Mouse (Mus musculus) adrenal gland, postnatal 14 days (tissue): Measurements from ENCODE around the gene Dctn2. TPM values are rescaled to one million over a fixed set of nuclear protein-coding genes. Genes with fewer than 3 reads are reported as not detected.
A peak's percentile ranks its signal among the peaks of the same experiment; 100 is the strongest.
"Not testable (repeated sequence)": the region's sequence is repeated elsewhere in the genome, so short reads cannot be mapped to it uniquely, and the experiment has no call there.

Experiments used
- DNase-seq: peaks from one replicate; pipeline ENCODE4 v3.0.0; 2021; ENCODE audit warnings: mixed read lengths
- total RNA-seq: library from RNA; stranded (reverse); gene quantifications from 2 replicates; pipeline ENCODE4 v1.2.3, GENCODE M21; 2021

Dctn2 gene
- total RNA-seq, 1 experiment from 2014 or later = 142 TPM

DNA sequence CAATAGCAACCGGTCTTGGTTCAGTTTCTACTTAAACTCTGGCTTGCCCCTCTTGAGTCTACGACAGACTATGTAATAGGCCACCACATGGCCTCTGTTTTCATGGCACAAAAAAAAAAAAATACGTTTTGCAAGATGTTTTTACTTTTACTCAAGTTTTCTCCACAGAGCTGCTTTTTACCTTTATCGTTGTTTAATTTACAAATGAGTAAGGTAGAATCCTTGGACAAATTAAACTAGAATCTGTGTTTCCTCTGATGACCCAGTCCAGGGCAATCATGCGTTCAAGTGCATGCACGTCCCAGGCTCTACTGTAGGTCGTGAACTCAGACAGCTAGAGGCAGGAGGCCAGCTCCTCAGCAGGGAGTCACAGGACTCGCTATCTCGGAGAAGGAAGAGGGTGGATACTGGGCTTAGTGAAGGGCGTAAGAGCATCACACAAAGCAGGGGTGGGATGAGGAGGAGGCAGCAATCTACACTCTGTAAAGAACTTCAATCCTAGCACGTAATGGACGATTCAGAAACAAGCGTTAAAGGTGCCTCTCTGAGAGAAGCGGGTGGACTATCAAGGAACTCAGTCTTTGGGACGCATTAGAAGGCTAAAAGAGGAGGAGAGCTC, 23.5 kb downstream of the Dctn2 start:
- DNase-seq = peak; percentile 71

DNA sequence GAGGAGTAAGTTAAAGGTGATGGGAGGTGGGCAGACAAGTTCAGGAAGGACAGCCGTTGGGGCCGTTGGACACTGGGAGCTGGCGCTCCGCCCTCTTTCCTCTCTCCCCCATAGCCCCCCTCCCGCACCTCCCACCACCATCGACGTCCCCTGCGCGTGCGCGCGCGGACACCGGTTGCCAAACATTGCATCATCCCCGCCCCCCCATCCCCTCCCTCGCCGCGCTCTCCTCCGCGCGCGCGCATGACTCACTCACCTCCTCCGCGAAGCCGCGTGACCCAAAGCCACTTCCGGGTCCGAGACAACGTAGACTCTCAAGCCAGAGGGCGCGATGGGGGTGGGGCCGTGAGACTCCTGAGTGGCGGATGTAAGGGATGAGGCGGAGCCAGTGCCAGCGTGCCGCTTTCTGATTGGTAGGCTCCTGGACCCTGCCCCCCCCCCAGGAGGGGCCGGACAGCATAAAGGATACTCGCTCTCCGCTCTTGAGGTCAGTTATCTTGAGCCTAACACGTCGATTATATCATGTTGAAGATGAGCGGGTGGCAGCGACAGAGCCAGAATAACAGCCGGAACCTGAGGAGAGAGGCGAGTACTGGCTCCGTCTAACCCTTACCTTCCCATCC, 24.2 kb downstream of the Dctn2 start:
- DNase-seq = peak; percentile 100

DNA sequence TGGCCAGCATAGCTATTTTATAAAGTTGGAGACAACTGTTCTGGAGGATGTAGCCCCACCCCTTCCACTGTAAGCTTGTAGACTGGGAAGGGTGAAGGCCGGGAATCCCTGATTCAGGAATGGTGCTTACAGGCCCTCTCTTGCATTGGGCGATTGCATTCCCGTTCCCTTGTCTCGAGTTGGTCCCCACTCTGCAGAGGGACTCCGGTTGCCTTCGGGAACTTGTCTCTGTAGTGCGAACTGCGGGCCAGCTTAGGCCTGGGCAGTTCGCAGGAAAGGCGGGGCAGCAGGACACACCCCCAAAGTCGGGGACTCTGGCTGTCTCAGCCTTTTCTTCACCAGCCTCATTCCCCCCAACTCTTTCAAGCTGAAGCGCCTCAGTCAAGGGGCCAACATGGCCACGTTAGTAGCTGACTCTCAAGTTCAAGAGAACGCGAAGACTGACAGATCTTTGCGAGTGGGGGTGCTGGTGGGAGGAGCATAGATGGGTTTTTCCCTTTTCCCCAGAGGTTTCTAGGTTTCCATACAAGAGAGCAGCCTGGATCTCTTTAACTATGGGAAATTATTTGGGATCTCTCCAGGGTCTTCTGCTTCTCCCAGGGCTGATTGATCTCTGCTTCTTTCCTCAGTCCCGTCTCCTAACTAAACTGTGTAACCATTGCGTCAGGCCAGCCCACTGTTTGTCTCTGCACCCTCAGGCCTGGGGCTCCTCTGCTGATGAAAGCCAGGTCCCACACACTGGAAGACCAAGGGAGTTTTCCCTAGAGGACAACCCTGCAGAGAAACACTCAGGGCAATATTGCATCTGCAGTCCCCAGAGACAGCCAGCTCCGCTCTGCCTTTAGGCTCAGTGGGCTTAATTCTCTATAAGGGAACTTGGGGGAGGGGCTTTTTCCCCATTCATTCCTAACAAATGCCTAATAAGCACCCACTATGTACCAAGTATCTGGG, 25.0 kb downstream of the Dctn2 start:
- peak; percentile 78 for DNase-seq

DNA sequence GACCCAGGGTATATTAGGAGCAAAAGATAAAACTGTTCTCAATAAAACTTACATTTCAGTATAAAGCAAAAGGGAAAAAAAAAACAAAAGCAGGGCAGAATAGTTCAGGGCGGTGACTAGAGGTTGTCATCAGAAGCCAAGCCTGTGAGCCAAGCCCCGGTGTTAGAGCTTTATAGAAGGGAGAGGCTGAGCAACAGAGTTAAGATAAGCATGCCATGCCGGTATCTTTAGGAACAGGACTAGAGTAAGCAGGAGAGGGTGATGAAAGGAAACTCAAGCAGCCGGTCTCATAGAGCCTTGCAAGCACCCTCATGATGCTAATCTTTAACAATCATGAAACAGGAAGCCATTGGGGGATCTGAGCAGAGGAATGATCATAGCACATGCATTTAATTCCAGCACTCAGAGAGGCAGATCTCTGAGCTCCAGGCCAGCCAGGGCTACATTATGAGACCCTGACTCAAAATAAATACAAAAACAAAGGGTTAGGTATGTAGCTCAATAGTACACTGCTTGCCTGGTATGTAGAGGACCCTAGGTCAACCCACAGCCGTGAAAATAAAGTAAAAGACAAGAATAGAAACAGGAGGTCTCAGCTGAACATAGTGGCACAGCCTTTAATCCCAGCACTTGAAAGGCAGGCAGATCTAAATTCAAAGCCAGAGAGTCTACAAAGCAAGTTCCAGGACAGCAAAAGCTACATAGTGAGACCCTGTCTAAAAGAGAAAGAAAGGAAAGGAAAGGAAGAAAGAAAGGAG, 25.9 kb downstream of the Dctn2 start:
- no peak for DNase-seq

DNA sequence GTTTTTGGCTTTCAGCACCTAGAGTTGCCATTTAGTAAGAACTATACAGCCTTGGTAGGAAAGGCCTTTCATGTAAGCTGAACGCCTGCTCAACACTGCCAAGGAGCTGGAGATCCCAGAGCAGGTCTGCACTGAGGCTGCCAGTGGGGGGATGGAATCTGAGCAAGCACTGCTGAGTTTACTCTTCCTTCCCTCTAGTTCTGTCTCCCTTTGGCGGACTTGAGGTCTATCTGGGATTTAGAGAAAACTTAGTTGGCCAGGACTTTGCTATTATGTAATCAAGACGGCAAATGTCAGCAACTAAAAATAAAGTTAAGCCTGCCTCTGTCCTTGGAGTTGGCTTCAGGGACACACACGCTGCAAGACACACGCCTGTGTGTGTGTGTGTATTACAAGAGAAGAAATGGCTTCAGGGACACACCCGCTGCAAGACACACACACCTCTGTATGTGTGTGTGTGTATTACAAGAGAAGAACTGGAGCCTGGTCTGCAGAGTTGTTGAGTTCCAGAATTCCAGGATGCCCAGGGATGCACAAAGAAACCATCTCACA, 26.9 kb downstream of the Dctn2 start:
- peak; percentile 76 for DNase-seq

DNA sequence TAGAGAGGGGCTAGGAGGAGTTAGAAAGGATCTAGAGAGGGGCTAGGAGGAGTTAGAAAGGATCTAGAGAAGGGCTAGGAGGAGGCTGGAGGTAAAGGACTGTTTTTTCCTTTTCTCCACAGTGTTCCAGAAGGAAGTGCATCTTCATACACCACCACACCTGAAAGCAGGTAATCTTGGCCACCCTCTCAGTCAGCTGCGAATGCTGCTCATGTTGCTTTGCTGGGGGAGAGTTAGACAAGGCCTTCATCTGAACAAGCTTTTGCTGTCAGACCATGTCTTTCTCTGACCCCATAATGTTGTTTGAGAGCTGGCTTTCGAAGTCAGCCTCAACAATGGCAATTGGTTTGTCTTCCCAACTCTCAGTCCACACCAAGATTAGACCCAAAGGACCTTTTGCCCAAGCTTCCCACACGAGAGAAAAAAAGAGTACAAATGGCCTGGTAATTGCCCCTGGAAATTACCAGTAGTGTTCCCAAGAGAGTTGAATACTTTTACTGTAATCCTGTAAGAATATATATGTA, 27.5 kb downstream of the Dctn2 start:
- no peak for DNase-seq

DNA sequence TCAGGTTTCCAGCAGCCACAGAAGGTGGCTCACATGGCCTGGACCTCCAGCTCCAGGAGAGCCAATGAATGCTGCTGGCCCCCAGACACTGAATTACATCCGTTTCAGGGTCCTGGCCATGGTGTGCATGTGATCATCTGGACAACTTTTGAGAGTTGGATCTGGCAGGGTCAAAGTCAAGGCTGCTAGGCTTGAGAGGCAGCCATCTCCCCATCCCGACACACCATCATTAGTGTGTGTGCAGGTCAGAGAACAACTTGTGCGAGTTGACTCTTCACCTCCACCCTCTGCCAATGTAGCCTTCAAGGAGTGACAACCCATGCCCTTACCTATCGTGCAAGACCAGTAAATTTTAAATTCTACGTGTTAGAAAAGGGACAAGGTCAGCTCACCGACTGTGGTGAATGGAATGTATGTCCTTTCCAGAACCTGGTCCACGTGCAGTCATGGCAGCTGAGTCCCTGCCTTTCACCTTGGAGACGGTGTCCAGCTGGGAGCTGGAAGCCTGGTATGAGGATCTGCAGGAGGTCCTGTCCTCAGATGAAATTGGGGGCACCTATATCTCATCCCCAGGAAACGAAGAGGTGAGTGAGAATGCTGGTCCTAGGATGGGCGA, 28.8 kb downstream of the Dctn2 start:
- peak; percentile 20 for DNase-seq

DNA sequence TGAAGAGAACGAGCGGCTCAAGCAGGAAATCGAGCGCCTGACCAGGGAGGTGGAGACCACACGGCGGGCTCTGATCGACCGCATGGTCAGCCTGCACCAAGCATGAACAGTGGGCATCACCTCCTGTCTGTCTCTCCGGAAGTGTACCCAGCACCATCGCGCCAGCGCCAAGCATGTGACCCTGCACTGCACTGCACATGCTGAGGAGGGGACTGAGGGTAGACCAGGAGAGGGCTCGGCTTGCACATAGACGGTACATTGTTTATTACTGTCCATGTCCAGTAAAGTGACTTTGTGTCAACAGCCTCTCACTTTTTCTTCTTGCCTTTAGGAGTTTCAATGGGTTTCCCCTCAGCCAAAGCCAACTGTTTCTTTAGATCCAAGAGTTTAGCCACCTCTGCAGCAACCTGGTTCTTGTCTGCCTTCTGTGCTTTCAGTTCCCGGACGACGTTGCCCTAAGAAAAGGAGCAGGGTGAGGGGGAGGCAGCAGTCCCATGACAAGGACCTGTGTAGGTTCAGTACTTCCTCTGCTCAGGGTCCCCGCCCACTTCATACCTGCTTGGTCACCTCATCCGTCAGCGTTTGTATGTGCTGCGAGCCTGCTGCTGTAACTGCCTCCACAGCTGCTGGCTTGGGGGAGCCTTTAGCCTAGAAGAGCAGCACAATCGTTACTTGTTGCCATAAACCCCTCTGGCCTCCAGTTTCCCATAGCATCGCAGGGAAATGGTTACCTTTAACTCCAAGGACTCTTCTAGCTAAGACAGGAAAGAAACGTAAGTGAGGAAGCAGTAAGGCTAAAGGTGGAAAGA, 30.0 kb downstream of the Dctn2 start:
- DNase-seq = no peak

DNA sequence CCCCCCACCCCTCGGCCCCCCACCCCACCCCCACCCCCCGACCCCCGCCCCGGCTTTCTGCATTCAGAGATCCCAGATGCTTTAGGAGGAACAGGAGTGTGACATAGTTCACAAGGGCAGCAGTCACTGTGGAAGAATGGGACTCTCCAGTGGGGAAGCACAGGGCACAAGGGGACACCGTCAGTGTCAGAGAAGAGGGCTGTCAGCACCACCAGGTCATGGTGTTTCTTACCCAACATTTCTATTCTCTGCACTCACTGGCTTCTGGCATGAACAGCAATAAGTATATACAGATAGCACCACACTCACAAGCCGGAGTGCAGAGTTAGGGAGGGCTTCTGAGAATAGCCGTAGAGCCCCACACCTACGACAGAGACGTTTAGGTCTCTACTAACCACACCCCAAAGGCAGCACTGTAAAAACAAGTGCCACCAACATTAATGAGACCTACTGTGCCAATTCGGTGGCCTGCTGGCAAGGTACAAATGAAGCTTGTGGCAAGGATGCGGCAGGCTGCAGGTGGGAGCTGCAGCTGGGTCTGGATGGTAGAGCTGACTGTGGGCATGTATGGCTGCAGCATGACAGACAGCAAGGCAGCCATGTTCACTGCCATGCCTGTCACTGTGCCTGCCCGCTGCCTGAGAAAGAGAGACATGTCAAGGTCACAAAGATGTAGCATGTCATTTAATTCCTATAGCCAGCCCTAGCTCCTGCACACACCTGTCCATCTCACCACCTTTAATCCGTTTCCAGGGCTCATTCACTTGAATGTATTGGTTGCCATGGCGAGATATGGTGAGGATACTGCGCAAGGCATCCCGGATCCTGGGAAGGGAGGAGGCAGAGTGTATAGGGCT, 31.1 kb downstream of the Dctn2 start:
- DNase-seq = no peak

DNA sequence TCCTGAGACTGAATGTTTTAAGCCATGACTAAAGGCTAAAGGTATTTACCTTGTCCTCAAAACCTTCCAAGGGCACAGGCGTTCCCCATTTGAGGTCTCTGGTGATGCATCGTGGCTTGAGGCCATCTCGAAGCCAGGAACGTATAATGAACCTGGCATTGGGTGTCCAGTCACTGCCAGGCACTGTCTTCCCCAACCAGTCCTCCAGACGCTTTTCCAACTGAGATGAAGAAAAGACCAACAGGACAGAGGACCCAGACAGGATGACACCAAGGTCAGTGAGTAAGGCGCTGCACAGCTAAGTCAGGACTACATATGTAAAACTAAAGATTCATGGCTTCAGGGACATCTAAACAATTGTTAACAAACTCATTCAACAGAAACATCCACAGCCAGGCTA, 34.2 kb downstream of the Dctn2 start:
- peak; percentile 42 for DNase-seq

DNA sequence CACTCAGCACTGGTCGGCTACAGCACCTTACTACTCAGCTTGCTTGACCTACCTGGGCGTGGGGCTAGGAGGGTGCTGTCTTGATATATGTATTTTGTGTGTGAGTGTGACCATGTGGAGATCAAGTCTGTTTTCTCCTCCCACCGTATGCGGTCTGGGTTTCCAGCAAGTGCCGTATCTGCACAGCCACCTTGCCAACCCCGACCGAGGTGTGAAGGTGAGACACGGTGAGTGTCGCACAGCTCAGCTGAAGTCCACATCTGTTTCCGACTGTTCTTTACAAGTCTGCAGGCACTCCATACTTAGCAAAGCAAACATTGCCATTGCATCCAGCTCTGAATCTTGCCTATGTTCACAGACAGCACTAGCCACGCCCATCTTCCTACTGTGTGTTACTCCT, 37.0 kb downstream of the Dctn2 start:
- no peak for DNase-seq

DNA sequence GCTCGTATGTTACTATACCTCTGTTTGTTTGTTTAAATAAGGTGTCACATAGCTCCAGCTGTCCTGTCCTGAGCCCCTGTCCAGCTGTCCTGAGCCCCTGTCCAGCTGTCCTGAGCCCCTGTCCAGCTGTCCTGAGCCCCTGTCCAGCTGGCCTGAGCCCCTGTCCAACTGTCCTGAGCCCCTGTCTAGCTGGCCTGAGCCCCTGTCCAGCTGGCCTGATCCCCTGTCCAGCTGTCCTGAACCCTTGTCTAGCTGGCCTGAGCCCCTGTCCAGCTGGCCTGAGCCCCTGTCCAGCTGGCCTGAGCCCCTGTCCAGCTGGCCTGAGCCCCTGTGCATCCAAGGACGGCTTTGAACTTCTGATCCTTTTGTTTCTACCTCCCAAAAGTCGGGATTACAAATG, 43.0 kb downstream of the Dctn2 start:
- not testable (repeated sequence) for DNase-seq

DNA sequence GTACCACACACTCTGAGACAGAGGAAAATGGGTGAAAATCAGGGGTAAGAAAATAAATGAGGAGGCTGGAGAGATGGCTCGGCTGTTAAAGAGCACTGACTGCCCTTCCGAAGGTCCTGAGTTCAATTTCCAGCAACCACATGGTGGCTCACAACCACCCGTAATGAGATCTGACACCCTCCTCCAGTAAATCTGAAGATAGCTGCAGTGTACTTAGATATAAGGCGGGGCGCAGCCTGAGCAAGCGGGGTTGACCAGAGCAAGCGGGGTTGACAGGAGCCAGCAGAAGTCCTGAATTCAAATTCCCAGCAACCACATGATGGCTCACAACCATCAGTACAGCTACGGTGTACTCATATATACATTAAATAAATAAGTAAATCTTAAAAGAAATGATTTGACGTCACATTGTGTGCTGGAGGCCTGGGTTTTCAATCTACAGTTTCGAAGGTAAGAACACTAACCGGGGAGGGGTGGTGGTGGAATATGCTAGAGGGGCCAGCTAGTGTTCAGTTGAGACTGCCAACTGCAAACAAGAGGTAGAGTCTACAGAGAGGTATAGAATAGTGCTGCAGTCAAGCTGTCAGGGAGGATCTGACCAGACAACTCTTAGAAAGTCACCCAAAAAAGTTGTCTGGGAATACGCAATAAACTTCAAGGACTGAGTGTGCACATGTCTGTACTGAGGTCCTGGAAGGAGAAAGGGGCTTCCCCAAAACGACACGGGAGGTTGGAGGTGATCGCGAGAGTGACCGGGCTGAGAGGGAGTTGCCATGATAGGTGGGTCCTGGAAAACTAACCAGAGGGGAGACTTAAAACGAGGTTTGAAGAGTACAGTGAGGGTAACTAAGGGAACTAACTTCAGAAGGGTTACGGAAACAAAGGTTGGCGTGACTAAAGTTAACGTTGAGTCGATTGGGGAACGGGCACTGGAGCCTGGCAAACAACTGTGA, 44.6 kb downstream of the Dctn2 start:
- peak; percentile 79 for DNase-seq

DNA sequence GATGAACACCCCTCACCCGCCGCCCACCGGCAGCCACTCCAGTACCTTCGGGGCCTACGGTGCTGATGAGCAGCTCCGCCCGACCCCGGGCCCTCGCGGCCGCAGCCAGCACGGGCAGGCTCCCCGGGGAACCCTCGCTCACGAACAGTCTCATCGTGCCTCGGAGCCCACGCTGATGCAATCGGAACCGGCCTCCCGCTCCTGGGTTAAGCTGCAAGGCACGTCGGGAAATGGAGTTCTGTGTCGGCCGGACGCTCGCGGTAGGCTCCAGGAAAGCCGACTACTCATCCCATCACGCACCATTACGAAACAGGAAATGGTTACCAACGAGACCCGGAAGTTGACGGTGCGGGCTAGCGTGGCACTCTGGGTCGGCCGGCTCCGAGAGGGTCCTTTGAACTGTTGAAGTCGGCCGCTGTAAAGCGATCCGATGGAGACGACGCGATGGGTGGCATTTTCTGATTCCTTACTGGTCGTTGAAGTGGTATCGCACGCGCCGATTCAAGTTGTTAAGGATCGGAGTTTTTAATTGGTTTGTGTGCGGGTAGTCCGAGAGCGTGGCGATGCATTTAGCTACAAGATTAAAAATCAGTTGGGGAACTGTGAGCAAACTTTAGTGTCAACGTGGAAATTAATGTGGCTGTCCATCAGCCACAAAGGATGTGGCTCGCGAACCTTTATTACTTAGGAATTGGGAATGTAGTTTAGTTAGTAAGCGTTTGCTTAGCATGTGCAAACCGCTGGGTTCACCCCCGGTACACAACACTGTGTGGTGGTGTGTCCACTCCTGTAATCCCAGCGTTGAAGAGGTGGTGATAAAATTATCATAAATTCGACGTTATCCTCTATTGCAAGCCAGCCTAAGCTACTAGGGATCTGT, 45.5 kb downstream of the Dctn2 start, which contains the start of gene Mars:
Mars (minus strand) TSS at position 311 of the 880 bp plus-strand sequence.
- peak; percentile 97 for DNase-seq

DNA sequence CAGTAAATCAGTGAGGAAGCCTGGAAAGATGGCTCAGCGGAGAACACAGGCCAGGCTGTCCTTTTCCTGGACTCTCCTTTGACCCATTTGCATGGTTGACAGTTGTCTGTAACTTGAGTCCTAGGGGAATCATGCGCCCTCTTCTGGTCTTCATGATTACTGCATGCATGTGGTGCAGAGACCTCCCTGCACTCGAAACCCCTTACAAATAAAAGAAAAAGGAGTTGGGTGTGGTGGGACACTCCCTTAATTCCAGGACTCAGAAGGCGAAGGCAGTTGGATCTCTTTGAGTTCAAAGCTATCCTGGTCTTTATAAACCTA, 46.1 kb downstream of the Dctn2 start:
- DNase-seq = peak; percentile 87

DNA sequence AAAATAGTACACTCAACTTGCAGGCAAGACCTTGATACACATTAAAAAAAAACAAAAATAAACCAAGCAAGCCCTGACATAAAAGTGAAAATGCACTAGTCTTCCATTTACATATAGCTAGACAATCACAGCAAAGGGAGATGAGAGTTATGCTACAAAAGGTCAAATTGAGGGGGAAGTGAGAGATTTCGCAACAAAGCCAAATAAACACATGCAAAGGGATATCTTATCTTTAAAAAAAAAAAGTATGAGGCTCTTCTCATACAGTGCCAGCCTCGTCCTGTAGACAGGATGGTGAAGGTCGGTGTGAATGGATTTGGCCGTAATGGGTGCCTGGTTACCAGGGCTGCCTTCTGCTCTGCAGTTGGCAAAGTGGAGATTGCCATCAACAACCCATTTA, 46.7 kb downstream of the Dctn2 start:
- no peak for DNase-seq

DNA sequence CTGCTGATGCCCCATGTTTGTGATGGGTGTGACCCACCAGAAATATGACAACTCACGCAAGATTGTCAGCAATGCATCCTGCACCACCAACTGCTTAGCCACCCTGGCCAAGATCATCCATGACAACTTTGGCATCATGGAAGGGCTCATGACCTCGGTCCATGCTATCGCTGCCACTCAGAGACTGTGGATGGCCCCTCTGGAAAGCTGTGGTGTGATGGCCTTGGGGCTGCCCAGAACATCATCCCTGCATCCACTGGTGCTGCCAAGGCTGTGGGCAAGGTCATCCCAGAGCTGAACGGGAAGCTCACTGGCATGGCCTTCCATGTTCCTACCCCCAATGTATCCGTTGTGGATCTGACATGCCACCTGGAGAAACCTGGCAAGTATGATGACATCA, 47.3 kb downstream of the Dctn2 start:
- peak; percentile 36 for DNase-seq
